Mouse (Mus musculus): ENCODE data around the gene Gm20388. TPM values are rescaled to one million over a fixed set of nuclear protein-coding genes. Genes with fewer than 3 reads are reported as not detected.

Gene Gm20388
- polyA plus RNA-seq, 1 experiment from 2014 or later = not detected

GRCm38 (mm10) chr8:121419551-121419950 is 1508.9 kb downstream of the Gm20388 start:
- H3K4me2 ChIP-seq (replicated peaks; ENCODE audit: low read depth) = no peak overlapping the region
- no peak overlapping the region for H3K9ac ChIP-seq (ENCODE audit: low read depth, low read length)
- H3K4me1 ChIP-seq (replicated peaks; ENCODE audit: control insufficient read depth, insufficient read depth, low read length) = no peaks in the 10 kb centered on the region
- no peaks in the 10 kb centered on the region for H3K36me3 ChIP-seq (ENCODE audit: control insufficient read depth, insufficient read depth)
- no peak overlapping the region for H3K27ac ChIP-seq (ENCODE audit: low read depth, low read length)
- no peak overlapping the region for H3K4me3 ChIP-seq (ENCODE audit: low read depth, low read length)
- H3K9me3 ChIP-seq (ENCODE audit: control insufficient read depth) = no peaks in the 10 kb centered on the region
- 86% methylated on average over 2 of the region's 2 CpGs for WGBS
- no peak for TF ChIP-seq CTCF (IDR thresholded peaks at IDR 0.05; ENCODE audit: low read depth)
- no peaks in the 10 kb centered on the region for H3K27me3 ChIP-seq (replicated peaks; ENCODE audit: control insufficient read depth, insufficient read depth, low read length)
- no peak for ATAC-seq

- Histone ChIP-seq H3K27me3 (replicated peaks; ENCODE audit: control insufficient read depth, insufficient read depth, low read length) (no peaks in the 10 kb centered on the region), H3K4me3 (ENCODE audit: low read depth, low read length) (no peak overlapping the region), H3K9me3 (ENCODE audit: control insufficient read depth) (no peaks in the 10 kb centered on the region), H3K4me1 (replicated peaks; ENCODE audit: control insufficient read depth, insufficient read depth, low read length) (no peaks in the 10 kb centered on the region), H3K27ac (ENCODE audit: low read depth, low read length) (no peak overlapping the region), H3K9ac (ENCODE audit: low read depth, low read length) (no peak overlapping the region), H3K4me2 (replicated peaks; ENCODE audit: low read depth) (no peak overlapping the region), H3K36me3 (ENCODE audit: control insufficient read depth, insufficient read depth) (no peaks in the 10 kb centered on the region)
- TF ChIP-seq CTCF (IDR thresholded peaks at IDR 0.05; ENCODE audit: low read depth) = no peak
- 0 out of 2 replicates have a peak, but pooled peaks have one; percentile 22 for ATAC-seq
- 29% methylated on average over 5 of the region's 5 CpGs for WGBS
These were observed 1510.4 kb downstream of the Gm20388 start for GRCm38 (mm10) chr8:121421009-121421408.

- Histone ChIP-seq H3K9me3 (ENCODE audit: control insufficient read depth) (no peaks in the 10 kb centered on the region), H3K27ac (ENCODE audit: low read depth, low read length) (no peak overlapping the region), H3K4me2 (replicated peaks; ENCODE audit: low read depth) (no peak overlapping the region), H3K9ac (ENCODE audit: low read depth, low read length) (no peak overlapping the region), H3K27me3 (replicated peaks; ENCODE audit: control insufficient read depth, insufficient read depth, low read length) (no peaks in the 10 kb centered on the region), H3K4me1 (replicated peaks; ENCODE audit: control insufficient read depth, insufficient read depth, low read length) (no peaks in the 10 kb centered on the region), H3K4me3 (ENCODE audit: low read depth, low read length) (no peak overlapping the region), H3K36me3 (ENCODE audit: control insufficient read depth, insufficient read depth) (no peaks in the 10 kb centered on the region)
- 89% methylated on average over 10 of the region's 10 CpGs for WGBS
- no peak for ATAC-seq
- no peak for TF ChIP-seq CTCF (IDR thresholded peaks at IDR 0.05; ENCODE audit: low read depth)
These were observed 1513.4 kb downstream of the Gm20388 start for GRCm38 (mm10) chr8:121424080-121424479.

GRCm38 (mm10) chr8:121424600-121424999 is 1514.0 kb downstream of the Gm20388 start:
- Histone ChIP-seq H3K36me3 (ENCODE audit: control insufficient read depth, insufficient read depth) (no peaks in the 10 kb centered on the region), H3K4me1 (replicated peaks; ENCODE audit: control insufficient read depth, insufficient read depth, low read length) (no peaks in the 10 kb centered on the region), H3K4me3 (ENCODE audit: low read depth, low read length) (no peak overlapping the region), H3K9ac (ENCODE audit: low read depth, low read length) (no peak overlapping the region), H3K4me2 (replicated peaks; ENCODE audit: low read depth) (no peak overlapping the region), H3K9me3 (ENCODE audit: control insufficient read depth) (no peaks in the 10 kb centered on the region), H3K27me3 (replicated peaks; ENCODE audit: control insufficient read depth, insufficient read depth, low read length) (no peaks in the 10 kb centered on the region), H3K27ac (ENCODE audit: low read depth, low read length) (no peak overlapping the region)
- ATAC-seq = no peak
- 84% methylated on average over 14 of the region's 14 CpGs for WGBS
- peak; percentile 55 for TF ChIP-seq CTCF (IDR thresholded peaks at IDR 0.05; ENCODE audit: low read depth)

- no peak overlapping the region for H3K4me2 ChIP-seq (replicated peaks; ENCODE audit: low read depth)
- 64% methylated on average over 8 of the region's 8 CpGs for WGBS
- H3K27ac ChIP-seq (ENCODE audit: low read depth, low read length) = no peak overlapping the region
- H3K9me3 ChIP-seq (ENCODE audit: control insufficient read depth) = no peaks in the 10 kb centered on the region
- H3K36me3 ChIP-seq (ENCODE audit: control insufficient read depth, insufficient read depth) = no peaks in the 10 kb centered on the region
- no peaks in the 10 kb centered on the region for H3K4me1 ChIP-seq (replicated peaks; ENCODE audit: control insufficient read depth, insufficient read depth, low read length)
- TF ChIP-seq CTCF (IDR thresholded peaks at IDR 0.05; ENCODE audit: low read depth) = no peak
- no peak overlapping the region for H3K4me3 ChIP-seq (ENCODE audit: low read depth, low read length)
- no peak for ATAC-seq
- peaks cover 5% of the 10 kb centered on the region; the same call in 1 of the 2 replicates for H3K27me3 ChIP-seq (replicated peaks; ENCODE audit: control insufficient read depth, insufficient read depth, low read length)
- H3K9ac ChIP-seq (ENCODE audit: low read depth, low read length) = no peak overlapping the region
These were observed 1520.9 kb downstream of the Gm20388 start for GRCm38 (mm10) chr8:121431499-121431898.

- Histone ChIP-seq H3K9ac (ENCODE audit: low read depth, low read length) (no peak overlapping the region), H3K4me1 (replicated peaks; ENCODE audit: control insufficient read depth, insufficient read depth, low read length) (no peaks in the 10 kb centered on the region), H3K9me3 (ENCODE audit: control insufficient read depth) (no peaks in the 10 kb centered on the region), H3K27ac (ENCODE audit: low read depth, low read length) (no peak overlapping the region), H3K4me2 (replicated peaks; ENCODE audit: low read depth) (no peak overlapping the region), H3K27me3 (replicated peaks; ENCODE audit: control insufficient read depth, insufficient read depth, low read length) (peaks cover 5% of the 10 kb centered on the region; the same call in 1 of the 2 replicates), H3K4me3 (ENCODE audit: low read depth, low read length) (no peak overlapping the region), H3K36me3 (ENCODE audit: control insufficient read depth, insufficient read depth) (no peaks in the 10 kb centered on the region)
- WGBS = 27% methylated on average over 17 of the region's 17 CpGs
- TF ChIP-seq CTCF (IDR thresholded peaks at IDR 0.05; ENCODE audit: low read depth) = no peak
- no peak for ATAC-seq
These were observed 1522.8 kb downstream of the Gm20388 start for GRCm38 (mm10) chr8:121433466-121433865.

- Histone ChIP-seq H3K27me3 (replicated peaks; ENCODE audit: control insufficient read depth, insufficient read depth, low read length) (peaks cover 5% of the 10 kb centered on the region; the same call in 1 of the 2 replicates), H3K36me3 (ENCODE audit: control insufficient read depth, insufficient read depth) (no peaks in the 10 kb centered on the region), H3K27ac (ENCODE audit: low read depth, low read length) (no peak overlapping the region), H3K4me3 (ENCODE audit: low read depth, low read length) (no peak overlapping the region), H3K4me1 (replicated peaks; ENCODE audit: control insufficient read depth, insufficient read depth, low read length) (no peaks in the 10 kb centered on the region), H3K9ac (ENCODE audit: low read depth, low read length) (no peak overlapping the region), H3K9me3 (ENCODE audit: control insufficient read depth) (no peaks in the 10 kb centered on the region), H3K4me2 (replicated peaks; ENCODE audit: low read depth) (no peak overlapping the region)
- ATAC-seq = no peak
- no peak for TF ChIP-seq CTCF (IDR thresholded peaks at IDR 0.05; ENCODE audit: low read depth)
- WGBS = 53% methylated on average over 5 of the region's 5 CpGs
These were observed 1526.0 kb downstream of the Gm20388 start for GRCm38 (mm10) chr8:121436656-121437055.
